Mouse (Mus musculus) C2C12 (cell line): ENCODE measurements around the gene Mettl26.

Experiments used
- CTCF ChIP-seq: IDR thresholded peaks from one replicate; pipeline ENCODE4 v1.5.1; 2011; ENCODE audit not compliant: control insufficient read depth, insufficient read depth, insufficient read length
- FOSL1 ChIP-seq: IDR thresholded peaks from one replicate; pipeline ENCODE4 v1.8.0; 2011; ENCODE audit warnings: mild to moderate bottlenecking, low read length; ENCODE audit not compliant: poor library complexity, insufficient read depth, severe bottlenecking
- MAX ChIP-seq: IDR thresholded peaks from one replicate; pipeline ENCODE4 v1.6.1; 2011; ENCODE audit warnings: mild to moderate bottlenecking, control low read depth
- MYOD1 ChIP-seq: IDR thresholded peaks from one replicate; pipeline ENCODE4 v1.6.1; 2011; ENCODE audit warnings: low read depth; ENCODE audit not compliant: control insufficient read depth, insufficient read length

DNA sequence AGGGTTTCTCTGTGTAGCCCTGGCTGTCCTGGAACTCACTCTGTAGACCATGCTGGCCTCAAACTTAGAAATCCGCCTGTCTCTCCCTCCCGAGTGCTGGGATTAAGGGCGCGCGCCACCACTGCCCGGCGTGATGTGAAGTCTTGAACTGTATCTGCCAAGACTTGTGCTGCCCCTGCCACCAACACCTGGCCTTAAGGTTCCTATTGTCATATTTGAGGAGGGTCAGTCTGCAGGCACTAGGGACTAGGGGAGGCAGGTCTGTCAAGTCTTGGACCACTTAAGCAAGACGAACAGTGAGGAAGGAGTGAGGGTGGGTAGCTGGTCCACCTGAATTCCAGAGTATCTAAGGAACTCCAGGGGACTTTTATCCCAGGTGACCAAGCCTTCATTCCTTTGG, 5.4 kb upstream of the Mettl26 start:
- no peak for TF ChIP-seq FOSL1
- TF ChIP-seq CTCF: no peak
- no peak for TF ChIP-seq MYOD1
- TF ChIP-seq MAX: no peak
